21 mouse cellular contexts compared by ENCODE assay signal in genomic region chr7:16254195-16254594, GRCm38 (mm10). TPM values are rescaled to one million over a fixed set of nuclear protein-coding genes. Genes with fewer than 3 reads are reported as not detected.
DNase-seq lines count a peak whose midpoint lies in the region; ATAC-seq lines count a peak whose summit lies in the region.
"Had no signal": no experiment of that assay in that cellular context is flagged by ENCODE, and none has a peak within 500 bp of the region (broad histone marks: within the 10 kb centered on the region; RNA-seq: fewer than 3 reads in every experiment).

No protein-coding gene starts in this region.

- no peaks in the 10 kb centered on the region for H3K9me3 ChIP-seq in liver, embryonic 12.5 days (replicated peaks)
- H3K9me3 ChIP-seq in forebrain, embryonic 10.5 days = no peaks in the 10 kb centered on the region
- H3K9me3 ChIP-seq: forebrain, embryonic 12.5 days; heart, embryonic 13.5 days; limb, embryonic 15.5 days; stomach, embryonic 15.5 days had no signal

- no peak overlapping the region for H3K4me3 ChIP-seq in liver, embryonic 12.5 days
- no peak overlapping the region for H3K4me3 ChIP-seq in forebrain, embryonic 10.5 days
- H3K4me3 ChIP-seq: forebrain, embryonic 12.5 days; heart, embryonic 13.5 days; limb, embryonic 15.5 days; stomach, embryonic 15.5 days had no signal

- H3K9ac ChIP-seq in liver, embryonic 12.5 days = no peak overlapping the region
- H3K9ac ChIP-seq: forebrain, embryonic 12.5 days; heart, embryonic 13.5 days; limb, embryonic 15.5 days; stomach, embryonic 15.5 days had no signal

- no peaks in the 10 kb centered on the region for H3K36me3 ChIP-seq in liver, embryonic 12.5 days
- no peaks in the 10 kb centered on the region for H3K36me3 ChIP-seq in forebrain, embryonic 10.5 days (replicated peaks)
- H3K36me3 ChIP-seq: forebrain, embryonic 12.5 days; heart, embryonic 13.5 days; limb, embryonic 15.5 days; stomach, embryonic 15.5 days had no signal

- H3K27me3 ChIP-seq in liver, embryonic 12.5 days (replicated peaks) = 0 out of 2 replicates have a peak, but pooled peaks cover 5% of the 10 kb centered on the region
- no peaks in the 10 kb centered on the region for H3K27me3 ChIP-seq in forebrain, embryonic 10.5 days (ENCODE audit: poor library complexity, severe bottlenecking)
- H3K27me3 ChIP-seq: heart, embryonic 13.5 days; limb, embryonic 15.5 days; stomach, embryonic 15.5 days had no signal

- DNase-seq in adrenal gland, postnatal 10 days = peak; percentile 27
- no peak for DNase-seq in adrenal gland, adult 18-20 months (ENCODE audit: low spot score in 2 of 2)
- no peak for DNase-seq in liver
- no peak for DNase-seq in kidney, postnatal 36 days
- DNase-seq in forebrain, embryonic 10.5 days (ENCODE audit: extremely low spot score, low spot score) = no peak
- DNase-seq: cerebellum, adult 18-20 months; gastrocnemius, postnatal 36 days; heart, postnatal 4 days; kidney, adult 18-20 months; kidney, postnatal 14 days; right cerebral cortex, adult 18-20 months had no signal

- 9% methylated on average over 4 of the region's 4 CpGs for WGBS in liver, embryonic 12.5 days (ENCODE audit: insufficient replicate concordance)
- WGBS in forebrain, embryonic 10.5 days = 81% methylated on average over 4 of the region's 4 CpGs

- no peak overlapping the region for H3K4me2 ChIP-seq in liver, embryonic 12.5 days
- H3K4me2 ChIP-seq: forebrain, embryonic 12.5 days; heart, embryonic 13.5 days; limb, embryonic 15.5 days; stomach, embryonic 15.5 days had no signal

- H3K4me1 ChIP-seq in liver, embryonic 12.5 days = peaks cover 16% of the 10 kb centered on the region; the same call in 1 of the 2 replicates
- H3K4me1 ChIP-seq in forebrain, embryonic 10.5 days = no peaks in the 10 kb centered on the region
- H3K4me1 ChIP-seq: forebrain, embryonic 12.5 days; heart, embryonic 13.5 days; limb, embryonic 15.5 days; stomach, embryonic 15.5 days had no signal

- no peak overlapping the region for H3K27ac ChIP-seq in liver, embryonic 12.5 days
- H3K27ac ChIP-seq in forebrain, embryonic 10.5 days = no peak overlapping the region
- H3K27ac ChIP-seq: forebrain, embryonic 12.5 days; heart, embryonic 13.5 days; hindbrain, postnatal 0 days; limb, embryonic 15.5 days; stomach, embryonic 15.5 days had no signal

- 0 out of 2 replicates have a peak, but pooled peaks have one; percentile 21 for ATAC-seq in liver, embryonic 12.5 days
- peak; percentile 47 for ATAC-seq in common myeloid progenitor, adult 5-6 weeks (replicated peaks; ENCODE audit: low read depth, poor library complexity, severe bottlenecking)
- ATAC-seq in neutrophil, adult 5-6 weeks (ENCODE audit: extremely low read depth, insufficient number of reproducible peaks, low FRiP score, poor library complexity, severe bottlenecking) = peak; percentile 43
- ATAC-seq: hindbrain, postnatal 0 days; midbrain, embryonic 16.5 days had no signal

RNA-seq across cellular contexts. Expression of gene C5ar1, which starts 5.1 kb away (rescaled TPM):
- 1 to 10 TPM; 2.7 to 3.9 TPM for total RNA-seq in adrenal gland, postnatal 10 days (2021)
- 10 to 100 TPM in 1 of 2 experiments, 1 to 10 TPM in 1; 7.0 to 13.1 TPM for total RNA-seq in adrenal gland, adult 18-20 months (2021)
- 1.7 and 2.1 TPM in 2 replicates for polyA plus RNA-seq in liver, embryonic 12.5 days (2016; fragmentation: Nextera tagmentation; extraction: Ambion mirVana)
- 0.55 TPM in 1 of 2 replicates, not detected in the other for total RNA-seq in common myeloid progenitor, adult 5-6 weeks (2017)
- total RNA-seq in neutrophil, adult 5-6 weeks (2017) = 119 and 133 TPM in 2 replicates
- polyA plus RNA-seq in forebrain, embryonic 10.5 days (2016; fragmentation: Nextera tagmentation; extraction: Ambion mirVana) = 0.50 and 0.80 TPM in 2 replicates

RNA-seq across cellular contexts. Expression of gene C5ar2, which starts 10.2 kb away (rescaled TPM):
- total RNA-seq in adrenal gland, postnatal 10 days (2021) = under 1 TPM; 0.36 to 0.67 TPM
- under 1 TPM; 0.46 to 0.83 TPM for total RNA-seq in adrenal gland, adult 18-20 months (2021)
- 1.6 and 1.7 TPM in 2 replicates for polyA plus RNA-seq in liver, embryonic 12.5 days (2016; fragmentation: Nextera tagmentation; extraction: Ambion mirVana)
- total RNA-seq in common myeloid progenitor, adult 5-6 weeks (2017) = 1.1 and 3.1 TPM in 2 replicates
- 74.4 and 76.5 TPM in 2 replicates for total RNA-seq in neutrophil, adult 5-6 weeks (2017)
- 0.09 TPM in 2 replicates for polyA plus RNA-seq in forebrain, embryonic 10.5 days (2016; fragmentation: Nextera tagmentation; extraction: Ambion mirVana)
- total RNA-seq: hindbrain, postnatal 0 days had no signal
- polyA plus RNA-seq: C2C12; forebrain, embryonic 12.5 days had no signal

RNA-seq across cellular contexts. Expression of gene Inafm1, which starts 19.2 kb away (rescaled TPM):
- total RNA-seq in adrenal gland, postnatal 10 days (2021) = 10 to 100 TPM; 20.4 to 24.2 TPM
- total RNA-seq in adrenal gland, adult 18-20 months (2021) = 10 to 100 TPM; 21.1 to 21.8 TPM
- polyA plus RNA-seq in liver, embryonic 12.5 days (2016; fragmentation: Nextera tagmentation; extraction: Ambion mirVana) = 8.6 and 8.8 TPM in 2 replicates
- 15.1 and 18.0 TPM in 2 replicates for total RNA-seq in common myeloid progenitor, adult 5-6 weeks (2017)
- 10.1 and 13.2 TPM in 2 replicates for total RNA-seq in neutrophil, adult 5-6 weeks (2017)
- polyA plus RNA-seq in forebrain, embryonic 10.5 days (2016; fragmentation: Nextera tagmentation; extraction: Ambion mirVana) = 5.6 and 6.3 TPM in 2 replicates

RNA-seq across cellular contexts. Expression of gene Dhx34, which starts 32.4 kb away (rescaled TPM):
- 10 to 100 TPM; 10.4 to 14.9 TPM for total RNA-seq in adrenal gland, postnatal 10 days (2021)
- 10 to 100 TPM; 10.8 to 11.4 TPM for total RNA-seq in adrenal gland, adult 18-20 months (2021)
- 9.5 and 9.6 TPM in 2 replicates for polyA plus RNA-seq in liver, embryonic 12.5 days (2016; fragmentation: Nextera tagmentation; extraction: Ambion mirVana)
- total RNA-seq in common myeloid progenitor, adult 5-6 weeks (2017) = 4.5 and 9.2 TPM in 2 replicates
- 12.5 and 12.9 TPM in 2 replicates for total RNA-seq in neutrophil, adult 5-6 weeks (2017)
- polyA plus RNA-seq in forebrain, embryonic 10.5 days (2016; fragmentation: Nextera tagmentation; extraction: Ambion mirVana) = 19.6 and 21.2 TPM in 2 replicates

RNA-seq across cellular contexts. Expression of gene Ccdc9, which starts 32.4 kb away (rescaled TPM):
- 10 to 100 TPM; 54.7 to 67.5 TPM for total RNA-seq in adrenal gland, postnatal 10 days (2021)
- 10 to 100 TPM; 52.2 to 59.2 TPM for total RNA-seq in adrenal gland, adult 18-20 months (2021)
- 29.7 and 30.0 TPM in 2 replicates for polyA plus RNA-seq in liver, embryonic 12.5 days (2016; fragmentation: Nextera tagmentation; extraction: Ambion mirVana)
- 53.6 and 123 TPM in 2 replicates for total RNA-seq in common myeloid progenitor, adult 5-6 weeks (2017)
- 143 and 164 TPM in 2 replicates for total RNA-seq in neutrophil, adult 5-6 weeks (2017)
- 28.7 and 34.8 TPM in 2 replicates for polyA plus RNA-seq in forebrain, embryonic 10.5 days (2016; fragmentation: Nextera tagmentation; extraction: Ambion mirVana)

Comparison
In these comparisons a context has a peak if more than half of its experiments do, and no peak if none do; other contexts are left out.
1. RNA of gene C5ar2, which starts 10.2 kb away (total RNA-seq): 74.4 to 76.5 TPM in neutrophil, adult 5-6 weeks; 1.1 to 3.1 TPM in common myeloid progenitor, adult 5-6 weeks, 0.46 to 0.83 TPM in adrenal gland, adult 18-20 months and 0.36 to 0.67 TPM in adrenal gland, postnatal 10 days; every median in the first group is over 10 times any median in the second.
2. Peak in every context shown above with its lines, with median percentiles within 50 percentile points of each other: ATAC-seq.